Mouse (Mus musculus) CD8-positive naive resting alpha-beta T cell, adult 2 months (primary cell): ENCODE measurements around the gene Elavl1.

Experiments used
- DNase-seq, 2 experiments: peaks; one replicate each; pipeline ENCODE4 v3.0.0; 2022; ENCODE audit warnings: low read depth in 2 of 2, low spot score in 2 of 2

Elavl1 gene

GRCm38 (mm10) chr8:4321031-4321430 lies 4.2 kb downstream of the Elavl1 start:
- no peak for DNase-seq

GRCm38 (mm10) chr8:4320404-4320803 lies 4.8 kb downstream of the Elavl1 start:
- DNase-seq = no peak

GRCm38 (mm10) chr8:4319573-4319872 lies 5.7 kb downstream of the Elavl1 start:
- no peak for DNase-seq

- DNase-seq = no peak
These were observed 6.2 kb downstream of the Elavl1 start for GRCm38 (mm10) chr8:4318796-4319572.

- DNase-seq = no peak
These were observed 7.1 kb downstream of the Elavl1 start for GRCm38 (mm10) chr8:4318124-4318523.

GRCm38 (mm10) chr8:4314852-4315251 lies 10.4 kb downstream of the Elavl1 start:
- no peak for DNase-seq

GRCm38 (mm10) chr8:4313254-4314124 lies 11.7 kb downstream of the Elavl1 start:
- peak; percentile 43 to 60 for DNase-seq

- DNase-seq = no peak
These were observed 13.1 kb downstream of the Elavl1 start for GRCm38 (mm10) chr8:4312104-4312503.

- no peak for DNase-seq
These were observed 19.4 kb downstream of the Elavl1 start for GRCm38 (mm10) chr8:4305838-4306237.

- DNase-seq = no peak
These were observed 21.1 kb downstream of the Elavl1 start for GRCm38 (mm10) chr8:4304124-4304547.

- DNase-seq = no peak
These were observed 27.4 kb downstream of the Elavl1 start for GRCm38 (mm10) chr8:4297822-4298221.

GRCm38 (mm10) chr8:4292738-4293137 lies 32.5 kb downstream of the Elavl1 start:
- DNase-seq = no peak

- DNase-seq = no peak
These were observed 49.1 kb downstream of the Elavl1 start for GRCm38 (mm10) chr8:4276111-4276465.

GRCm38 (mm10) chr8:4275275-4276110 lies 49.7 kb downstream of the Elavl1 start, which contains the start of gene Timm44:
TSS of gene Timm44 (minus strand) at chr8:4275913.
- peak; percentile 84 to 90 for DNase-seq

- DNase-seq = no peak
These were observed 55.6 kb downstream of the Elavl1 start for GRCm38 (mm10) chr8:4269609-4270008.

- DNase-seq = peak in 1 of 2 experiments; percentile 23
These were observed 57.6 kb downstream of the Elavl1 start for GRCm38 (mm10) chr8:4267627-4268026.

GRCm38 (mm10) chr8:4265160-4265914 lies 59.9 kb downstream of the Elavl1 start:
- DNase-seq = no peak

- DNase-seq = no peak
These were observed 62.0 kb downstream of the Elavl1 start for GRCm38 (mm10) chr8:4263105-4263791.

GRCm38 (mm10) chr8:4259805-4260170 lies 65.4 kb downstream of the Elavl1 start:
- DNase-seq = no peak

- peak; percentile 84 to 90 for DNase-seq
These were observed 65.9 kb downstream of the Elavl1 start, which contains the start of gene Ctxn1 for GRCm38 (mm10) chr8:4259125-4259804. TSS of gene Ctxn1 (minus strand) at chr8:4259274.
